Mouse (Mus musculus) spleen, postnatal 14 days (tissue): ENCODE data around the gene Abcb10.
"Not testable (repeated sequence)": the region's sequence is repeated elsewhere in the genome, so short reads cannot be mapped to it uniquely, and the experiment has no call there.

Experiments used
- DNase-seq, 2 experiments: peaks; one replicate each; pipeline ENCODE4 v3.0.0; 2021 to 2022; ENCODE audit warnings: low spot score in 2 of 2

Abcb10 gene

GRCm38 (mm10) chr8:123982826-123983400 lies at the start of gene Abcb10:
Gene Abcb10, minus strand, starts transcription at chr8:123983122.
- peak; percentile 76 to 79 for DNase-seq

GRCm38 (mm10) chr8:124027831-124028230 lies 44.9 kb upstream of the Abcb10 start:
- no peak for DNase-seq

GRCm38 (mm10) chr8:124026265-124026664 lies 43.3 kb upstream of the Abcb10 start:
- not testable (repeated sequence) for DNase-seq

DNA sequence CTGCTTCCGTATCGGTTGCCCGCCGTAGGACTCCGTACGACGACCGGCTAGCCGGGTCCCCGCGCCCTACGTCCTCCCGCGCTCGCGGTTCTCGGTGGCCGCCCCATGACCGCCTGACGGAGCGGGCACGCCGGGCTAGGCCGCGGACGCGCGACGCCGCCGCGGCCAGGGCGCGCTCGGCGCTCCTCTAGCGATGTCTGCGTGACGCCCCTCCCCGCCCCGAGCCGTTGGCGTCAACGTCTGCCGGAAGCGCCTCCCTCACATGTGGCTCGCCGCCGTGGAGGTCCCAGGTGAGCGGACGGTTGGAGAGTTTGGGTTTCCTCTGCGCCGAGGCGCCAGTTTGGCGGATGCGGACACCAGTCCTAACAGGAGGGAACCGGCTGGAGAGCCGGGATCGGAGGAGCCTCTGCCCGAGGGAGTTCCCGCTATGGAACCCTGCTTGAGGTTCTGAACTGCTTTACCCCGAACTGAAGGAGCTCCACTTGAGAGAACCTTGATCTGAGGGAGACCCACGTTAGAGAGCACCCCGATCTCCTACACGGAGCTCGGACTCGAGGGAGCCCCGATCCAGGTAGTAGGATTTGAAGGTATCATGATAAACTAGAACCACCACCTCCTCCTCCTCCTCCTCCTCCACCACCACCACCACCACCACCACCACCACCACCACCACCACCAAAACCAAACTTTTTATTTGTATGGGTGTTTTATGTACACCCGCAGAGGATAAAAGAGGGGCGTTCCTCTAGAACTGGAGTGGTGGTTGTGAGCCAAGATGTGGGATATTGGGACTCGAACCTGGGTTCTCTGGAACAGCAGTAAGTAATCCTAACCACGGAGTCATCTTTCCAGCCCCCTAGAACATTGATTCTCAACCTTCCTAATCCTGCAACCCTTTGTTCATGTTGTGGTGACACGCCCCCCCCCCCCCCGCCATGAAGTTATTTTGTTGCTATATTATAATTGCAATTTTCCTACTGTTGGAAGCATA lies 38.6 kb upstream of the Abcb10 start, which contains the start of the genes Taf5l and Urb2:
Gene Taf5l, minus strand, starts transcription at position 161 of the 991 bp plus-strand sequence.
Gene Urb2, plus strand, starts transcription at position 272 of the 991 bp plus-strand sequence.
- DNase-seq: peak; percentile 87 to 93

- peak; percentile 24 to 39 for DNase-seq
Observed at GRCm38 (mm10) chr8:124020439-124021236, 37.7 kb upstream of the Abcb10 start.

DNA sequence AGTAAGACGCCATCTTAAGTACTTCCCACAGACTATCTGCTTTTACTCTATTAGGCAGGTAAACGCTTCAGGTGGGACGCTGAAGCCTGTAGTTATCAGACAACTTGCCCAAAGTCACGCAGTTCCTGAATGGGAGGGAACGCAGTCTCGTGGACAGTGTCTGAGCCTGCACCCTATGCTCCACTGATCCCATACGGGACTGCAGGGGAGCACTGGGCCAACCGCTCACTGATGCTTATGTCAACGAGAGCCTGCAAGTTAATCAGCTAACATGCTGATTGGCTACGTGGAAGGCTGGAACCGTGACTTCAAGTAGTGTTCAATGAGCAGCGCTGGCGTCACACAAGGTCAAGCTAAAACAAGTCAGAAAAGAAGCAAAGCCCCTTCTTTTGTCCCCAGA lies 36.9 kb upstream of the Abcb10 start:
- peak in 1 of 2 experiments; percentile 25 for DNase-seq

- DNase-seq: no peak
Observed at GRCm38 (mm10) chr8:124014751-124015150, 31.8 kb upstream of the Abcb10 start.

DNA sequence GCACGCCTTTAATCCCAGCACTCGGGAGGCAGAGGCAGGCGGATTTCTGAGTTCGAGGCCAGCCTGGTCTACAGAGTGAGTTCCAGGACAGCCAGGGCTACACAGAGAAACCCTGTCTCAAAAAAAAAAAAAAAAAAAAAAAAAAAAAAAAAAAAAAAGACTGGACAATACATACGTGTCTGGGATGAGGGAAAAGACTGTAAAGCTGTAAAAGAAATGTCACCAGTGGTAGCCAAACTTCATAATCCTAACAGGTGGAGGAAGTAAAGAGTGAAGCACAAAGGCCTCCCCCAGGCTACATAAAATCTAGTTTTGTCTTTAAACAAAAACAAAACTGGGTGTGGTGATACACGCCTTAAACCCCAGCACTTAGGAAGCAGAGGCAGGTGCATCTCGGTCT lies 31.4 kb upstream of the Abcb10 start:
- not testable (repeated sequence) for DNase-seq

DNA sequence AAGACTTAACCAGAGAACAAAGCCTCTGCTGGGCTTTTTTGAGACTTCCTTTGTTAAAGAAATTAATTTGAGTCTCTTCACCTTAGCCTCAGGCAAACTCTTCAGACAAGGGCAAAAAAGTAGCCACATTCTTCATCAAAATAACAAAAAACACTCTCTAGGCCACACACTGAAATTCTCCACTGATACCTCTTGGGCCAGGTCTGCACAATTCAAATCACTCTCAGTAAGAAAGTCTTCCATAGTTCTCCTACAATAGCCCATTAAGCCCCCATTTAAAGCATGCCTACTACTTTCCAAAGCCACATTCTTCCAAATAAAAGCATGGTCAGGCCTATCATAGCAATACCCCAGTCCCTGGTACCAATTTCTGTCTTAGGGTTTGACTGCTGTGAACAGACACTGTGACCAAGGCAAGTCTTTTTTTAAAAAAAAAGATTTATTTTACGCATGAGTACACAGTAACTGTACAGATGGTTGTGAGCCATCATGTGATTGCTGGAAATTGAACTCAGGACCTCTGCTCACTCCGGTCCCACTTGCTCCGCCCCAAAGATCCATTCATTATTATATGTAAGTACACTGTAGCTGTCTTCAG lies 29.2 kb upstream of the Abcb10 start:
- DNase-seq: no peak

GRCm38 (mm10) chr8:124011580-124011979 lies 28.7 kb upstream of the Abcb10 start:
- DNase-seq: no peak

DNA sequence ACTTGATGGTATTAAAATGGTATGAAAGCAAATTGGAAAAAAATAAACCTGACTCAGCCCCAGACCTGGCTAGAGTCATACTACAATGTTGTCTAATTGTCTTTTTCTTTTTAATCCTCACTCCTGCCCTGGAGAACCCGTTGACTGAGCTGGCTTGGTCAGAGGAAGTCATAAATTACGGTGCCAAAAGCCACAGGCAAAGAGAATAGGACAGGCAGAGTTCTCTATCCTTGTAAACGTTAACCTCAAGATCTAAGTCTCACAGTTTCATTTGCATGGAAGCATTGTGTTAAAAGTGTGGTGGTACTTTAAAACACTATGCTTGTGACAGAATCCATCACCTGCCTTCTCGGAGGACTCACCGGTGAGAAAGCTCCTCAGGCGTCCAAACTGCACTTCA lies 24.9 kb upstream of the Abcb10 start:
- DNase-seq: no peak

DNA sequence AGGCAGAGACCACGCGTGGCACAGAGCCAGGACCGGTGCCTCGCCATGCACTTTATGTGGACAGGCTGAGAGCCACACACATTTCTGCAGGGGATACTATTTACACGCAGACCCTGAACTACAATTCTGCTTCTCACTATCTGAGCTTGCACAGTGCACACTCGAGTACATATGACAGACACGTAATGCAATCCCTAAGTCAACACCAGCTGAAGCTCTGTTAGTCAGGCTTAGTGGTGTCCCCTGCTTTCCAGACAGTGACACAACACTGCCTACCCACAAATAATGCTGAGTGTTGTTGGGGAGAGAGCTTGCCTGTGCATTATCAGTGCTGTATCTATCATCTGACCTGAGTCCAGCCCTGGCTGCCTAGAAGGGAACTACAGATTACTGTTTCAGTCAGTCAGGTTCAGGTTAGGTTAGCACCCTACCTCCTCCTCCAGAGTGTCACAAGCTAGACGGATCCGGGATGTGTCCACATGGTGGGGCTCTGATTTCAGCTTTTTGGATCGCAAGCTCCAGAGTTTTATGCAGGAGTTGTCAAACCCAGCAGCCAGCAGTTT lies 19.7 kb upstream of the Abcb10 start:
- no peak for DNase-seq

- no peak for DNase-seq
Observed at GRCm38 (mm10) chr8:123999568-123999967, 16.6 kb upstream of the Abcb10 start.

DNA sequence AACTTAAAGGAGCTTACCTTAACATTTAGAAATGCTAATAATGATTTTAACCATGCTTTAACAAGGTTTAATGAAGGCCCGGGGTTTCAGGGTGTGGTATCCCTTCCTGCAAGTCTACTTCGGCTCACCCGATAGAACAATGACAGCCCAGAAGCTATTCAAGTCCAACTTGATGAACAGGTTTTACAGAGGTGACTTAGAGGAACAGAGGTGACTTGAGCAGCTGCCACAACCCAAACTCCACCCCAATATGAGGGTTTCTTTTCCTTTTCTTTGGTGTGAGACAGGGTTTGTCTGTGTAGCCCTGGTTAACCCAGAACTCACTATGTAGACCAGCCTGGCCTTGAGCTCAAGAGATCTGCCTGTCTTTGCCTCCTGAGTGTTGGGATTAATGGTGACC lies 11.1 kb upstream of the Abcb10 start:
- DNase-seq: no peak

DNA sequence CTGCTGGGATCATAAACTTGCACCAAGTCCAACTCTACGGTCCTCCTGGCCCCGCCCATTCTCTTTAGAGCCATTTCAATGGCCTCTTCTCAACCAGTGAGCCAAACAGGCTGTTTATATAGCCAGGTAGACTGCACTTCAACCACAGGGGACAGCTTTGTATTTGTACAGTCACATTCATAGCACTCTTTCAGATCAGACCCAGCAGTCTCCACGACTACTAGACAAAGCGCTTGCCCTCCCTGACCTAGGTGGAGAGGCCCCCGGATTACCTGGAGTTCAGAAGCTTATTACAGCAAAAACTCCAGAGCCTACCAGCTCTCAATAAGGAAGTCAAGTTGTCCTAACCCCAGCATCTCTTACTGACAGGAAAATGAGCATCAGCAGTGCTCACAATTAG lies 10.7 kb upstream of the Abcb10 start:
- DNase-seq: no peak

- peak in 1 of 2 experiments; percentile 33 for DNase-seq
Observed at GRCm38 (mm10) chr8:123992587-123992986, 9.7 kb upstream of the Abcb10 start.

- DNase-seq: no peak
Observed at GRCm38 (mm10) chr8:123990277-123991049, 7.5 kb upstream of the Abcb10 start.

GRCm38 (mm10) chr8:123989128-123989527 lies 6.2 kb upstream of the Abcb10 start:
- no peak for DNase-seq

DNA sequence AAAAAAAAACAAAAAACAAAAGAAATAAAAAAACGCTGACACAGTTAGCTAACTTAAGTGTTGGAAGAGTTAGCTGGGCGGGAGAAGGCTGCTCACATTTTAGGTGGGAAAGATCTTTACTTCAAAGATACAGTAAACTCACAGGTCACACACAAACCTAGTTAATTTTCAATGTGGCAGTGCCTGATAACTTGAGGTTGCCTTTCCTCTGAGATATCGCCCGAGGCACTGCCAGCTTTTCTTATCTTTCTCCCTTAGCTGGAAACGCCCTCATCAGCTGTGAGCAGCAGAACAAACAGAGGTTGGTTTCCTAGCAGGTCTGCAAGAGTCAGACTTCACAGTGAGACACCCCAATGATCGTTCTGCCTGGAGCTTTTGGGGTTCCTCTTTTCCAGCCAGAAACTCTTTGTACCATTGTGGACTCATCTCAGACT lies 5.7 kb upstream of the Abcb10 start:
- DNase-seq: peak; percentile 30 to 47

DNA sequence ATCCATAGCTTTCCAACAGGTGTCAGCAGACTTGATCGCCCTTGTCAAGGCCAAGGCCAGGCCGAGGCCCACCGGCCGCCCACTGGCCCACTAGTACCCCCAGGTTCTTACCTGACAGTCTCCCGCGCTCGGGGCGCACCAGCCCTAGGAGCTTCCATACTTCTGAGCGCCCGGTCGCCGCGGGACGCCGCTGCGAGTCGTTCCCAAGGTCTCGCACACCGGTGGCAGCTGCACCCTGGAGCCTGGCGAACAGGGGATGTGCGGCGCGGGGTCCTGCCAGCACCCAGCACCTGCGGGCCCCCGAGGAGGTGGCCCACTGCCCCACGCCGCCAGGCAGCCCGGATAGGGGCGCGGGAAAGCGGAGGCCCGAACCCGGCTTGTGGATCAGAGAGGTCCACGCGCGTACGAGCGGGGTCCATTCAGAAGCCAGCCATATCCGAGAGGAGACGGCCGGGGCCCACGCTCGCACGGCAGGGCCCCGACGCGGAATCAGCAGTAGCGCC lies 580 bp downstream of the Abcb10 start:
- DNase-seq: peak; percentile 24 to 26
